Mouse (Mus musculus) lung, postnatal 0 days (tissue): ENCODE data around the gene Gm4302. TPM values are rescaled to one million over a fixed set of nuclear protein-coding genes. Genes with fewer than 3 reads are reported as not detected.
"Not testable (repeated sequence)": the region's sequence is repeated elsewhere in the genome, so short reads cannot be mapped to it uniquely, and the experiment has no call there.

Experiments used
- ATAC-seq: fragments of 200-750 bp; cut with Nextera tagmentation; 2 replicates; pipeline ENCODE4 v1.8.0; 2017; ENCODE audit warnings: moderate library complexity
- DNase-seq: peaks from one replicate; pipeline ENCODE4 v3.0.0-alpha.2; 2016; ENCODE audit warnings: low spot score
- H3K27ac ChIP-seq: fragments of 300-500 bp; sonication (generic); 2 replicates; pipeline ENCODE4 v1.5.1; 2014; ENCODE audit warnings: antibody characterized with exemption, mild to moderate bottlenecking, low read length, mixed read lengths
- H3K27me3 ChIP-seq: fragments of 300-500 bp; sonication (generic); replicated peaks from 2 replicates; pipeline ENCODE4 v1.6.1; 2014; ENCODE audit warnings: low read length, mixed read lengths; ENCODE audit not compliant: insufficient read depth
- H3K36me3 ChIP-seq: fragments of 300-500 bp; sonication (generic); 2 replicates; pipeline ENCODE4 v1.6.1; 2014; ENCODE audit warnings: low read length, mixed read lengths; ENCODE audit not compliant: insufficient read depth
- H3K4me1 ChIP-seq: fragments of 300-500 bp; sonication (generic); 2 replicates; pipeline ENCODE4 v1.6.1; 2014; ENCODE audit warnings: antibody characterized with exemption, low read depth, low read length, mixed read lengths; ENCODE audit not compliant: insufficient read depth
- H3K4me2 ChIP-seq: fragments of 300-500 bp; sonication (generic); replicated peaks from 2 replicates; pipeline ENCODE4 v1.6.1; 2014; ENCODE audit warnings: low read depth, mild to moderate bottlenecking, low read length, moderate library complexity, mixed read lengths
- H3K4me3 ChIP-seq: fragments of 300-500 bp; sonication (generic); 2 replicates; pipeline ENCODE4 v1.5.1; 2014; ENCODE audit warnings: low read depth, low read length
- H3K9ac ChIP-seq: fragments of 300-500 bp; sonication (generic); replicated peaks from 2 replicates; pipeline ENCODE4 v1.6.1; 2014; ENCODE audit warnings: low read depth, mild to moderate bottlenecking
- H3K9me3 ChIP-seq: fragments of 300-500 bp; sonication (generic); 2 replicates; pipeline ENCODE4 v1.6.1; 2016; ENCODE audit warnings: low read length, mixed read lengths
- CTCF ChIP-seq: IDR thresholded peaks from 2 replicates; pipeline ENCODE4 v1.5.1; 2016; ENCODE audit warnings: antibody characterized with exemption, mild to moderate bottlenecking
- EP300 ChIP-seq: IDR thresholded peaks from 2 replicates; pipeline ENCODE4 v1.6.1; 2016; ENCODE audit warnings: antibody characterized with exemption, mild to moderate bottlenecking, control low read depth
- WGBS: fragments of 180-500 bp; shearing (Covaris S2); extraction: QIAGEN DNeasy Blood & Tissue Kit; methylation state at CpG from one replicate; pipeline ENCODE4 v1.1.7; 2014; 5-methylcytosine and 5-hydroxymethylcytosine counted together
- polyA plus RNA-seq: library from polyadenylated mRNA; unstranded; fragments of >200 nt; fragmentation: Nextera tagmentation; extraction: Ambion mirVana; gene quantifications from 2 replicates; pipeline ENCODE4 v1.2.1, GENCODE M21; 2015

The Gm4302 gene
- polyA plus RNA-seq = not detected in 2 replicates

GRCm38 (mm10) chr10:100340536-100340935, at the start of gene Gm4302:
Gene Gm4302 (plus strand): TSS chr10:100340836.
- not testable (repeated sequence) for H3K9me3 ChIP-seq, H3K4me2 ChIP-seq, DNase-seq, H3K4me3 ChIP-seq, H3K36me3 ChIP-seq, H3K27me3 ChIP-seq, H3K27ac ChIP-seq, H3K9ac ChIP-seq, H3K4me1 ChIP-seq, ATAC-seq
- WGBS = no CpG with 5 or more reads among the region's 3 CpGs

- 85% methylated on average over 2 of the region's 2 CpGs for WGBS
- no peaks in the 10 kb centered on the region for H3K9me3 ChIP-seq
- no peak overlapping the region for H3K4me3 ChIP-seq
- H3K4me2 ChIP-seq = no peak overlapping the region
- H3K27me3 ChIP-seq = no peaks in the 10 kb centered on the region
- no peak overlapping the region for H3K9ac ChIP-seq
- no peak for TF ChIP-seq CTCF
- TF ChIP-seq EP300 = no peak
- no peak for DNase-seq
- H3K4me1 ChIP-seq = no peaks in the 10 kb centered on the region
- no peak overlapping the region for H3K27ac ChIP-seq
- no peaks in the 10 kb centered on the region for H3K36me3 ChIP-seq
- no peak for ATAC-seq
Measured at GRCm38 (mm10) chr10:100296105-100296504, 44.5 kb upstream of the Gm4302 start.

DNA sequence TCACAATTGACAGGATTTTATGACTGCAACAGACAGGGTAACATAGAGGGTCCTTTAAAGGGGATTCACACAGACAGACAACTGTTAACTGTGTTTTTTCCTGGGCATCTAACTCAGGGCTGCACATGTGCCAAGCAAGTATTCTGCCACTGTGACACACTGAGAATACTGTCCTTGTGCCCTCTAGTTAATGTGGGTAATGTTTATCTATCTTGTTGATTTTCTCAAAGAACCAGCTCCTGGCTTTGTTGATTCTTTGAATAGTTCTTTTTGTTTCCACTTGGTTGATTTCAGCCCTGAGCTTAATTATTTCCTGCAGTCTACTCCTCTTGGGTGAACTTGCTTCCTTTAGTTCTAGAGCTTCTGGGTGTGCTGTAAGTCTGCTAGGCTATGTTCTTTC, 40.5 kb upstream of the Gm4302 start:
- not testable (repeated sequence) for H3K4me2 ChIP-seq, H3K4me3 ChIP-seq, H3K27ac ChIP-seq, H3K9me3 ChIP-seq, H3K36me3 ChIP-seq, ATAC-seq, H3K9ac ChIP-seq, H3K4me1 ChIP-seq, H3K27me3 ChIP-seq, DNase-seq

DNA sequence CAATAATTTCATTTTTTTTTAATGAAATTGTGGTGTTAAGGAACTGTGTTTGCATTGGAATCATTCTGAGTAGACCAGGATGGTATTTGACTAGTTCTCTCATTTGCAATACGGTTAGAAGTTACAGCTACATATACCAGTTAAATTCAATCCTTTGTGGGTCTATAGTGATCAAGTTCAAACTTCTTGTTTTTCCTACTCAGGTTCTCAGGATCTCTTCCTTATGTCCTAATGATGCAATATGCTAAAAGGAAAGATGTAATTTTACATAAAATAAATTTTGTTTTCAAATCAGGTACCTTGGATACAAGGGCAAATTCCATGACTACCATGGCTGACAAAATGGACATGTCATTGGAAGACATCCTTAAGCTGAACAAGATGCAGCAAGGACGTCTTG, 5.3 kb upstream of the Gm4302 start, which contains the start of gene Gm4301:
Gene Gm4301, plus strand, starts transcription at position 301 of the 400 bp plus-strand sequence.
- H3K4me3 ChIP-seq, H3K27me3 ChIP-seq, H3K9me3 ChIP-seq, H3K4me1 ChIP-seq, ATAC-seq, DNase-seq, H3K36me3 ChIP-seq, H3K4me2 ChIP-seq, H3K27ac ChIP-seq, H3K9ac ChIP-seq: not testable (repeated sequence)
- WGBS = no CpG with 5 or more reads among the region's 2 CpGs

GRCm38 (mm10) chr10:100345672-100346071, 5.0 kb downstream of the Gm4302 start, which contains the start of gene Gm4303:
Gene Gm4303 (plus strand): TSS chr10:100345972.
- H3K4me3 ChIP-seq, H3K27me3 ChIP-seq, H3K9me3 ChIP-seq, H3K9ac ChIP-seq, H3K4me2 ChIP-seq, H3K36me3 ChIP-seq, DNase-seq, H3K4me1 ChIP-seq, ATAC-seq, H3K27ac ChIP-seq: not testable (repeated sequence)
- WGBS = no CpG with 5 or more reads among the region's 3 CpGs

- H3K4me3 ChIP-seq, H3K27ac ChIP-seq, H3K4me1 ChIP-seq, DNase-seq, H3K9ac ChIP-seq, H3K36me3 ChIP-seq, ATAC-seq, H3K4me2 ChIP-seq, H3K9me3 ChIP-seq, H3K27me3 ChIP-seq: not testable (repeated sequence)
- WGBS = no CpG with 5 or more reads among the region's 3 CpGs
Measured at GRCm38 (mm10) chr10:100350793-100351192, 10.2 kb downstream of the Gm4302 start, which contains the start of gene Gm4305. Gene Gm4305 (plus strand): TSS chr10:100351093.

DNA sequence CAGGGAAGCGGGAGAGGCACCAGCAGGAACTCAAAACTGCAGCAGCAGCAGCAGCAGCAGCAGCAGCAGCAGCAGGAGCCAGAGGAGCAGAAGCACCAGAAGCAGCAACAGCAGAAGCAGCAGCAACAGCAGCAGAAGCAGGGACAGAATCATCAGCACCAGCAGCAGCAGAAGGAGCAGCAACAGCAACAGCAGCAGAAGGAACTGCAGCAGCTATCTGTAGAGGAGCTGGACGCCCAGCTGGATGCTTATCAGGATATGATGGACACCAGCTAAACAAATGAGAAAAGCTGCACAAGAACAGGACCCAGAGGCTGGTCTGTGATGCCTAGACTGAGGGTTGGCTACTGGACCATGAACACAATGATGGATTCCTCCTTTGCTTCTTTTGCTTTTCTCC, 16.2 kb downstream of the Gm4302 start:
- H3K4me3 ChIP-seq, DNase-seq, H3K4me2 ChIP-seq, H3K27ac ChIP-seq, H3K9me3 ChIP-seq, H3K36me3 ChIP-seq, ATAC-seq, H3K27me3 ChIP-seq, H3K4me1 ChIP-seq, H3K9ac ChIP-seq: not testable (repeated sequence)
- WGBS = 56% methylated on average over 2 of the region's 2 CpGs

DNA sequence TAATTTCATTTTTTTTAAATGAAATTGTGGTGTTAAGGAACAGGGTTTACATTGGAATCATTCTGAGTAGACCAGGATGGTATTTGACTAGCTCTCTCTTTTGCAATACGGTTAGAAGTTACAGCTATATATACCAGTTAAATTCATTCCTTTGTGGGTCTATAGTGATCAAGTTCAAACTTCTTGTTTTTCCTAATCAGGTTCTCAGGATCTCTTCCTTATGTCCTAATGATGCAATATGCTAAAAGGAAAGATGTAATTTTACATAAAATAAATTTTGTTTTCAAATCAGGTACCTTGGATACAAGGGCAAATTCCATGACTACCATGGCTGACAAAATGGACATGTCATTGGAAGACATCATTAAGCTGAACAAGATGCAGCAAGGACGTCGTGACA, 20.4 kb downstream of the Gm4302 start, which contains the start of gene Gm4307:
Gene Gm4307, plus strand, starts transcription at position 301 of the 400 bp plus-strand sequence.
- WGBS = no CpG with 5 or more reads among the region's 3 CpGs
- H3K4me3 ChIP-seq, H3K27me3 ChIP-seq, H3K9me3 ChIP-seq, H3K27ac ChIP-seq, DNase-seq, H3K9ac ChIP-seq, H3K36me3 ChIP-seq, ATAC-seq, H3K4me1 ChIP-seq, H3K4me2 ChIP-seq: not testable (repeated sequence)

- not testable (repeated sequence) for H3K27ac ChIP-seq, H3K9me3 ChIP-seq, H3K4me2 ChIP-seq, H3K4me3 ChIP-seq, DNase-seq, ATAC-seq, H3K27me3 ChIP-seq, H3K9ac ChIP-seq, H3K36me3 ChIP-seq, H3K4me1 ChIP-seq
- WGBS = no CpG with 5 or more reads among the region's 2 CpGs
Measured at GRCm38 (mm10) chr10:100382460-100382859, 41.8 kb downstream of the Gm4302 start, which contains the start of gene Gm4312. Gene Gm4312 (minus strand): TSS chr10:100382560.
